Mouse (Mus musculus) mesoderm, embryonic 11.5 days (tissue): ENCODE data around the gene Pip4k2c.
"Not testable (repeated sequence)": the region's sequence is repeated elsewhere in the genome, so short reads cannot be mapped to it uniquely, and the experiment has no call there.

ENCODE experiments used
- DNase-seq: peaks from one replicate; pipeline ENCODE4 v3.0.0-alpha.2; 2012; ENCODE audit warnings: low read depth, low spot score

The Pip4k2c gene

DNA sequence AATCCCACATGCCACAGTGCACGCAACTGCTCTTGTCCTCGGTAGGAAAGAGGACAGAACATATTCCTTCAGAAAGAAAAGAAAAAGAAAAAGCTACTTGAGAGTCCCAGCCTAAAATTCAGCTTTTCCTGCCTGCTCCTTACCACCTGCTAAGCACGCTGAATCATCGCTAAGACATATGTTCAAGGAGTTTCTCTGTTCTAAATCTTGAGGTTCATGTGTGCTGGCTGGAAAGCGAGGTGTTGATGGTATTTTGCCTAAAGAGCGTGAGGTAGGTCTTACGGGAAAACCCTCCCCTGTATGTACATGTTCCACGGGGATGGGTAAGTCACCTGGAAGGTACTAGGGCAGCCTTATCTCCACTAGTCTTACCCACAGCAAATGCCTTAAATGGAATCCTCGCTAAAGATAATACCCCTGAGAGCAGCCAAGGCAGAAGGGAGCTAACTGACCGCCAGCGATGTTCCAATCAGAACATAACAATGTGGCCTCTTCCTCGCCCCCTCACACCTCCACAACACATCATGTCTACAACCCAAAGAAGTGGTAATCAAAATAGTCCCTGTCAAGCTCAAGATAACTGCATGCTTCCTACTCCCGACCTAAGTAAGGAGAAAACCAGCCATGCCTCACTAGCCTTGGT lies 1.3 kb downstream of the Pip4k2c start:
- no peak for DNase-seq

DNA sequence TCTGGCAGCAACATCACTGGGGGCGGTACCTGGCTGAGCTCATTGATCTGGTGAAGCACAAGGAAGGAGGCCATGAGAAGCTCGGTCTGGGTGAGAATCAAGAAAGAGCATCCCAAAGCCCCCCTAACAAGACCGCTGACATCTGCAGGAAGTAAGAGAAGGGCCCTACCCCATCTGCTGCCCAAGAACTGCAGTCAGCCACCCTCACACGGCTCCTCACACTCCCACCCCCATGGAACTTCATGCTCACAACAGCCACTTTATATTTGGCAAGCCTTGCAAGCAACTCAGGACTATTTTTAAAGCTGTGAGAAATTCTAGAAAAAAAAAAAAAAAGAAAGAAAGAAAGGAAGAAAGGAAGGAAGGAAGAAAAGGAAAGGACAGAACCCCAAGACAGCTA lies 2.5 kb downstream of the Pip4k2c start:
- no peak for DNase-seq

DNA sequence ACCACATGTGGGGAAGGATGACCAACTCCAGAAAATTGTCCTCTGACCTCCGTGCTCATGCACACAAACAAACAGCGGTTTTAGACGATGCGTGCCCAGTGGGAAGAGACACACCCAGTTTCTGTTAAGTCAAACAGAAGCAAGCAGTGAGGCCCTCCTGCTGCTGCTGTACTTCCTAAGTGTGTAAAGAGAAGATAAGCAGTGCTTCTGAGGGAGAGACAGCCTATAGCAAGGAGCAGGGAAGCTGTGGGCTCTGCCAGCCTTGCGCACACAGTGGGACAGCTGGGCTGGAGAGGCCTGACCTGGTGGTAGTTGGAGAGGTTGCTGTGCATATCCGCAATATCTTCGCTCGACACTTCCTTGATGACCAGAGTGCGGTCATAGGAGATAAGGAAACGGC lies 6.0 kb downstream of the Pip4k2c start:
- no peak for DNase-seq

DNA sequence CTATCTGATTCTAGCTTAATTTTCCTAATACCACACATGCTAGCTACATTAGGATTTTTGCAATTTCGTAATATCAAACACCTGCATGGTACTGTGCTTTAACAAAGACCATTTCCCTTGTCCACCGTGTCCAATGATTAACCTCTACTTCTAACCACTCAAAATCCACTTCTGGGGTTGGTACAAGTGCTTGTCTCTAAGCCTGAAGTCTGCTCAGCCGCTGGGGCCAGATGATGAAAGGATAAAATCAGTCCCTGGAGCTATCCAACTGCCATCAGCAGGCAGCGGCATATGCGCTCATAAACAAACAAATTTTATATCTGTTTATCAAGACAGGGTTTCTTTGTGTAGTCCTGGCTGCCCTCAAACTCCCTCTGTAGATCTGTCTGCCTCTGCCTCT lies 6.8 kb downstream of the Pip4k2c start:
- DNase-seq, result no peak

DNA sequence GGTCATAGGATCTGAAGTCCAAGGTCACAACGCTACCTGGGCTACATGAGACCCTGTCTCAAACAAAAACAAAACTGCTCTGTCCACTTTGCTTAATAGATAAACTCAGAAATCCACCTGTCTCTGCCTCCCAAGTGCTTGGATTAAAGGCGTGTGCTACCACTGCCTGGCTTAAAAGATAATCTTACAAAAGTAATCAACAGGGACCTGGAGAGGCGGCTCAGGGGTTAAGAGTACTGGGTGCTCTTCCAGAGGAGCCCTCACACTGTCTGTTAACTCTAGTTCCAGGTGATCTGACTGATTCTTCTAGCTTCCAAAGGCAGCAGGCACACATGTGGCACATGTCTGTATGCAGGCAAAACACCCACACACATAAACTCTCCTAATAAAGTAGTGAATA lies 8.3 kb downstream of the Pip4k2c start:
- no peak for DNase-seq

DNA sequence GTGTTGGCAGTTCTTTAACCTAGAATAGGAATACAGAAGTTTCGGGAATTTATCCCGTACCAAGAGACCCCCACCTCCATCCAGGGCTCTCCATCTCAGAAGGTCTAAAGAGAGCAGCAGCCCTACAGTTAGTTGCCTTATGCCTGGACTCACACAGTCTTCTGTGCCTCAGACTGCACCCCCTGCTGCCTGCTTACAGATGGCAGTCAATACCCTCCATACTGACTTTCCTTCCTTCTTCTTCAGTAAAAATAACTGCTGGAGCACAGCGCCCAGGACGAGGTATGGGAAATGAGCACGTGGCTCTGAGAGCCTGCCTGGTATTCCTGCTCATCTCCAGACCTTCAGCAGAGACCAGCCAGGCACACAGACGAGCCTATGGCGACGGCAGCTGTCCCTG lies 11.1 kb downstream of the Pip4k2c start:
- no peak for DNase-seq

DNA sequence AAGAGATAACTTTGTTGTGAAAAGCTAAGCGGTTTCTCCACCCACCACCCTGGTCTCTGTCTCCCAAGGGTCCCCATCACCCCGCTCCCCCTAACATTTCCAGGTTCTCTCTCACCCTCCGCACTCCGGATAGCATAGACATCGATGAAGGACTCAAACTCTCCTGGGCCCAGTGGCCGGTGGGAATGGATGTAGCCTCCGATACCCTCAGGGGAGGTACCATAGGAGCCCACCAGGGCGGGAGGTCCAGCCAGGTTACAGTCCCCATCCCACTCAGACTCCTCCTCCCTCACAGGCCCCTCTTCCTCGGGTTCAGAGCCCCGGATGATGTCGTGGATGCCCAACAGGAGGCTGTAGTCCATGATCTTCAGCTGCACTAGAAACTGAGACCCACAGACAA lies 11.9 kb downstream of the Pip4k2c start:
- no peak for DNase-seq

DNA sequence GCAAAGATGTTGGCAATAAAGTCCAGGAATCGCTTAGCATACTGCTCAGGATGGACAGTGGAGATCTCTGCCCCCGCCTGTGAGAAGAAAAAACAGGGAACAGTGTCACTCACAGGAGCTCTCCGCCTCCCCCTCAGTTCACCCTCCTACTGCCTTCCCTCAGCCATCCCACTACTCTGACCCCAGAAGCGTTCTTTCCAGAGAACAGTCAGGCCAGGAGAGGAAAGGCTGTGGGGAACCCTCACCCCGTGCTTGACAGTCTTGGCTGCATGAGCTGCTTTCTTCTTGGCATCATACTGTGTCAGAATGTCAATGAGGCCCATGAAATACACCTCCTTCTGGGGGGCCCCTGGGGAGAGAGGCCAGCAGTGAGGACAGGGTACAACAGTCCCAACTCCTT lies 12.3 kb downstream of the Pip4k2c start:
- no peak for DNase-seq

DNA sequence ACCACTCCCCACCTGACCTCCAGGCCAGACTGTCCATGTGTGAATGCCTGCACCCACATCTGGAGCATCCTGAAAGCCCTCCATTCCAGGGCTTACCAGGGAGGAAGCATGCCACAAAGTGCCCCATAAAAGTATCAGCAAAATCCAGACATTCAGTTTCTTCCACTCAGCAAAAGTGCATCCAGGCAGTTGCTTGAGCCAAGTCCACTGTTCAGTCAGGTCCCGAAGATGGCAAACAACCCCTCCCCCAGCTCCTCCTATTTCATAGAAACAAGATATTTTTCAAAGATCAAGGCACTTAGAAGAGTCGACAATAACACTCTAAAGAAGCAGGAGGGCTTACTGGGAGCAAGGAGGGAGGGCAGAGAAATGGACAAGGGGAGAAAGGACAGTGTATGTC lies 12.9 kb downstream of the Pip4k2c start:
- no peak for DNase-seq

DNA sequence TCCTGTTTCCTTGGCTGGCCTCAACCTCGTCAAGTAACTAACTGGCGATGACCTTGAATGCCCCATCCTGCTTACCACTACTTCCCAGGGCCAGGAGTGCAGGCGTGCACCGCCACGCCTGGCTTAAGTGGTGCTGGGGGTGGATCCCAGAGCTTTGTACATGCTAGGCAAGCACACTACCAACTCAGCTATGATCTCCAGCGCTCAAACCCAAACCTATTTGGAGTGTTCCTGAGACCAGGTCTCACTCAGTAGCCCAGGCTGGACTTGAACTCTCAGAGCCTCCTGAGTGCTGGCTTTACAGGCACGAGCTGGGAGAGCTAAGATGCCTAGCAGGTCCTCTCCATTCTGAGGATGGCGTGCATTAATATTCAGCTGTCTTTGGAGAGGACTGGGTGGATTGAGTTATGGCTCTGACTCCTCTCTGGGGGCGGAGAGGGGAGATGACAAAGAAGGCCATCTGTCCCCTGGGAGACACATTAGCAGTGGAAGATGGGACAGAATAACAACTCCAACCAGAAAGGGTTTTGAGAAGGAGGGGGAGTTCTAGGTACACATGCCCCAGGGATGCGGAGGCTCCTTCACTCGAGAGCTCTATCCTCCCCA lies 13.8 kb downstream of the Pip4k2c start:
- DNase-seq, result no peak

DNA sequence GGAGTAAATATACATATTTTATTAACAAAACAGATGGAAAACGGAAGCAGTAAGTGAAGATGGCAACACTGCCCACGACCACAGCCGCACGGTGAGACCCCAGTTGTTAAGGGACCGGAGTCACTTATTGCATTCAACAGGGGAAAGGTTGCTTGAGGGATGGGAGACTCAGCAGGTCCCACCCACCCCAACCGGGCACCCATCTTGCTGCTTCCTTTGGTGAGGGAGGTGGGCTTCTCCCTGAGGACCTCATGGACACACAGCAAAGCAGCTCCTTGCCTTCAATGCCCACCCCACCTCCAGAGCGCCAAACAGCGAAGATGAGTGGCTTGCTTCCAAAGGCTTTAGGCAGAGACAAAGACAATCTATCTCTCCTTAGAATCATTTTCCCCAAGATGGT lies 14.3 kb downstream of the Pip4k2c start:
- no peak for DNase-seq

DNA sequence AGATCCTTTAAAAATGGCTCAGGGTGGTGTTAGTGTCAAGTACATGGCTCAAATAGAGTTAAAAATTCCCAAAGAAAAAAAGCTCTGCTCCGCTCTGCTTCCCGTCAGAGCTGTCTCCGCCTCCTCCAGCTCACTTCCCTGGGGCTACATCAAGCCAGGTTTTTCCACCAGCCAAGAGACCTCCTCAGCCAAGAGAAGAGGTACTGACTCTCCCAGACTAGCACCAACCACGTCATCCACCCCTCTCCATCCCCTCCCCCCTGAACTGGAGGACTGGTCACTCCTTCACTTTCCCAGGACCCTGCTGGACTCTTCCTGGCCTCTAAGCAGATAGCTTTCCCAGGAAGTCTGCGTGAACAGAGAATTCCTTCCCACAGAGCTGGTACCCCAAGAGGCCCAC lies 15.0 kb downstream of the Pip4k2c start:
- peak; percentile 60 for DNase-seq

DNA sequence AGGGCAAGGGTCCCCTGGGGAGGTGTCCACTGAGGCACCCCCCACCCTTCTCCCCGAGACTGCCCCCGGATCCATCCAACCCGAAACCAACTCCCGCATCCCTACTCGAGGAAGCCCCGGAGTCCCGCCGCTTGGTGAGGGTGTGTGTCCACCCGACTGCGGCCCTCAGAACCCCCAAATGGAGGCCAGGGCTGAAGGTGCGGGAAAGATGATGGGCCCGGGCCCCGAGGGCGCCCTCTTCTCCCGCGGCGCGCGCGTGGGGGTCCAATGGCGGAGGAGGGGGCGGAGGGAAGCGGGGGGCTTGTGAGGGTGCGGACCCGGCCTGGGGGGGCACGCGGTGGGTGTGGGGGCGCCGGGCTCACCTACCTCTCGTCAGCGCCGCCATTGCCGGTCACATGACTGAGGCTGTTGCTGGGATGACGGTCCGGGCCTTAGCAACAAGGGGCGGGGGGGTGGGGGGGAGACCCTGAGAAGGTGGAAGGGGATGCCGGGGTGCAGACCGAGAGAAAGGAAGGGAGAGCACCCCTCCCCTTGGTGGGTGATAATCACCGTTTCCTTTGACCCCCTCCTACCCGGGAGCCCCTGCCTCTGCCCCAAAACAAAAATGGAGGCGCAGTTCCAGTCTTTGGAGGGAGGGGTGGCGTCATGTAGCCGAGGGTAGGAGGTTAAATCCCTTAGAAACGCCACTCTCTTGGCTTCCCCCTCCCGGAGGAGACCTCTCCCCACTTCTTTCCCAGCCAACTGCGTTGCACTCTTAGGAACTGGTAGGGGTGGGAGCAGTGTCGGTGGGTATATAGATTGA lies 15.9 kb downstream of the Pip4k2c start, which contains the start of gene Dtx3:
Gene Dtx3, minus strand, starts transcription at position 401 of the 802 bp plus-strand sequence.
- no peak for DNase-seq

DNA sequence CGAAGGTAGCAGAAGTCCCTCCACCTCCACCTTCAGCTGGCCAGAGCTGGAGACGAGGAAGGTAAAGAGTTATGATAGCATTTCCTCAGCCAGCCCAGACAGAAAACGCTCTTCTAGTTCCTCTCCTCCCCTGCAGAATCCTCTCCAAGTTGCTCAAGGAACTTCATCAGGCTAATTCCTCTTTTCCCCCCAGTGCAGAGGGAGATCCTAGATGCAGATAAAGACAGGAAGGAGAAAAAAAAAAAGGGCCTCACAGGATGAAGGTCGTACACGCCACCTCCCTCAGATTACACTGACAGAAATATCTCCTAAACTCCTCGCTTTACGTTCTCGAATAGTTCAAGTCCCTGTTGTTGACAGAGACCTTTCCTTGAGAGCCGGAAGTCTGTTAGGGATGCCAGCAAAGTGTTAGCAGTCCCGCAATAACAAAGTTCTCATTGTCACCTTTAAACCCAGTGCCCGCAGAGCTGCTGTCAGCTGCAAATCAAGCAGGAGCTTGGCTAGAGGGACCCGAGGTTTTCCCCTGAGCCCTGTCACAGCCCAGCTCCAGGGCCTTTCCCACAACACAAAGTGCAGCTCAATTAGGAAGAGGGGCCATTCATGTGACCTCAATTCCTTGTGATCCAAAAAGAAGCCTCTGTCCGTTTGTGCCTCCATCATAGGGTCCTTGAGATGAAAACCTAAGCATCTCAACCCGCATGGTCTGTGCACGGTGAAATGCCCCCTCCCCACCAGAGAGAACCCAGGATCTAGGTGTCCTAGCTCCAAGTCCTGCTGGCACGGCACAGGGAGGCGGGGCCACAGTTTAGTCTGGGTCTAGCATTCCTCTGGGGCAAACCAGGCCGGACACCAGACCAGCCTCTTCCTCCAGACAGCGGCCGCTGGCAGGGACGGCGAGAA lies 16.7 kb downstream of the Pip4k2c start:
- DNase-seq, result no peak

DNA sequence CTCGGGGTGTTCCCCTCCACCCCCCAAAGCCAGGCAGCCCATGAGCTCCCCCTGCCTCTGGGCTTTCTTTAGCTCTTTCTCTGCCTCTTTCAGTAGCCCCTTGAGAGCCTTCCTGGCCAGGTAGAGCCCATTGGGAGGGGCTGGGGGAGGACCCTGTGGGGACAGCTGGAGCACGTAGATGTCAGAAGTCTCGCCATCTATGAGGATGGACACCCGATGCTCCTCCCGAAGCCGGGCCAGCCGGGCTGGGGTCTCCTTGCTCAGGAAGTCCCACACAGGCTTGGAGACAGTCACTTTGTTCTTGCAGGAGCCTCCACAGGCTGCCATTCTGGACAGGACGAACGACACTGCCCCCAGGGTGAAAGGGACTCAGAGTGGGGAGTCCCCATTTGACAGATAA lies 18.4 kb downstream of the Pip4k2c start:
- DNase-seq, result no peak

DNA sequence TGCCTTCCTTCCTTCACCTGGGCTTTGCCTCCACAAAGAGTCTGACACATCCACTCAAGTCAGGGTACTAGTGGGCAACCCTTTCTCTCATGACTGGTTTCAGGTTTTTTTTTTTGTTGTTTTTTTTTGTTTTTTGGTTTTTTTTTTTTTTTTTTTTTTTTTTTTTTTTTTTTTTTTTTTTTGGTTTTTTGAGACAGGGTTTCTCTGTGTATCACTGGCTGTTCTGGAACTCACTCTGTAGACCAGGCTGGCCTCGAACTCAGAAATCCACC lies 19.4 kb downstream of the Pip4k2c start:
- not testable (repeated sequence) for DNase-seq

DNA sequence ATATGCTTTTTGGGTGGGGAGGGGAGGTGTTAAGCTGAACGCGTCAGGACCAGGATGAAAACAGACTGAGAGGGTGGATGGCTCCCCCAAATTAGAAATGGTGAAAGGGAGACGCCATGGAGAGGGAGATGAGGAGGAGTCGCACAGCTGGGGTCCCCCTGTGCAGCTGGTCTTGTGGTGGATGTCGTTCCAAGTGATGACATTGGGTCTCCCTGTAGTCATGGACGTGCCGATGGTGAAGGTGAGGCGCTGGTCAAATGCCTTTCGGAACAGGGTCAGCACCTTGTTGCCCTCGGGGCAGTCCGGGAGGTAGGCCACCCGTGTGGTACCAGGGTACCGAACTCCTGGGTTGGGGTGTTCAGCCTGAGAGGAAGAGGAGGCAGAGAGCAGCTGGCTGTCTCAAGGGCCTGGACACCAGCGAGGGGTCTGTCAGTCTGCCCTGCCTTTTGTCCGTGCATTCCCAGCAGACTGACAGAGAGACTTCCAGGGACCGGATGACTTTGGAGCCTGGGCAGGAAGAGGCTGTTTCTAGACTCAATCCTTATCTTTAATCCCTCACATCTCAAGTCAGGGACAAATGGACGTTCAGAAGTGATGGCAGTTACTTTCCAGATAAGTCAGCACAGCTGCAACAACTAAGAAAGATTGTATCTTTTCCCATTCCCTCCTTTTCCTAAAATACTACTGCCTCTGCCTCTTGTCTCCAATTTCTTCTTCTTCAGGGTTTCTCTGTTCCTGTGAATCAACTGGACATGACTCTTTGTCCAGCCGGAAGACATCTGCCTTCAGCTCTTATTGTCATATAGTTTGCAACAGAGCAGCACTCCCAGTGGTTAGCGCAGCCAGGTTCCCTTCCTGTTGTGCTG lies 20.0 kb downstream of the Pip4k2c start:
- no peak for DNase-seq

DNA sequence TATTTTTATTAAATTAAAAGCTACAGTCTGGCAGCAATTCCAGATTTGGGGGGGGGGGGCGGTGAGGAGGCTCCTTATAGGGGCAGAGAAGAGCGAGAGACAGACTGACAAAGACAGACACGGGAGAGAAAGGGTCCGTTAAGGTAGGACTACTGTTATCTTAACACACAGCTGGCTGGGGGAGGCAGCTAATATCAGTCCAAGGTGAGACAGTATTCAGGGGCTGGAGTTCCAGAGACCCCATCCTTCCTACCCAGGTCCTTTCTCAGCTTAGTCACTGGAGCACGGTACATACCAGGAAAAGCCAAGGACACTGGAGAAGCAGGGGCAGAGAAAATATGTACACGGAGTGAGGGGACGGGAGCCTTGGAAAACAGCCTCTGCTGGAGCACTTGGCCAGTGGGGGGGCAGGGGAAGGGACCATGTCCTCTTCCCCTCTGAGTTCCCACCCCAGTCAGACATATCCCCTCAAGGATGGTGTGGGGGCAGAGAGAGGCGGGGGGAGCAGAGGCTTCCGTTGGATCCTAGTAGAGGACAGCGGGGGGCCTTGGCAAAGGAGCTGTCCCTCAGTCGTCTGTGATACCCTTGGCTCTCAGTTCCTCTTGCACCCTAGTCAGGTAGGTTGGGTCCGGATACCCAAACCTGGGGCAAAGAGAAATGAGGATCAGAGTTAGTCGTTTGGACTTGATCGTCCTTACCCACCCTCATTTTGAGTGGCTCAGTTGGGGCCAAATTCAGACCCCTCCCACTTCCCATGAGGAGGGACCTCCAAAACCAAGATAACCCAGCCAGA lies 20.8 kb downstream of the Pip4k2c start:
- DNase-seq, result no peak

DNA sequence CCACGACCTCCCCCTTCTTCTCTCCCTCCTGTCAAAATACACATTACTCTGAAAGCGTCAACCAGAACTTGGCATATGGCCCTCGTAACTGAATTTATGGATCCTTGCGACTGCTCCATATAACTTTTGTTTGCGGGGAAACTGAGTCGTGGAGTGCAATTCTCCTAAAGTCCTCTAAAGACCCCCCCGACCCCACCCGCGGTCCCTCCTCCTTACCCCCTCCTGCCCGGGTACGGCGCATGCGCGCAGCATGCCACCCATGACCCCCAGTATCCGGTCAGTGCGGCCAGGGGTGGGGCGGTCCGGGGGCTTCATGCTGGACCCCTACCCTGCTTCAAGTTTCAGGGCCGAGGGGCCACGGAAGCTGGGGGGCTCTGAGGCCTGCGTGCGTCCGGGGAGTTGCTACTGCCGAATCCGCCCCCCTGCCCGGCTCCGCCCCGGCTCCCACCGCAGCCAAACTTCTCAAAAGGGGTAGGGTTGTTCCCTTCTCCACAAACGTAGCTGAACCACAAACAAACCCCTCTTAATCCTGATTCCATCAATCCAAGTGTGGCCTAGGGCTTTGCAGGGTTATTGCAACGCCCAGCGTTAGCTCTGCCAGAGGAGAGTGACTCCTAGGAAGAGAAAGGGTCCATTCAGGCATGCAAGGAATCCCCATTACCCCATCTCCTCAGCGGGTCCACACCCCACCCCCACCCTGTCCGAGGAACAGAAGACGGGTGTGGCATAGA lies 21.6 kb downstream of the Pip4k2c start, which contains the start of gene Arhgef25:
Gene Arhgef25, minus strand, starts transcription at position 433 of the 731 bp plus-strand sequence.
- peak; percentile 59 for DNase-seq
